Mouse (Mus musculus) G1E (cell line): Measurements from ENCODE around the gene Mlycd. TPM values are rescaled to one million over a fixed set of nuclear protein-coding genes. Genes with fewer than 3 reads are reported as not detected.
"Not testable (repeated sequence)": the region's sequence is repeated elsewhere in the genome, so short reads cannot be mapped to it uniquely, and the experiment has no call there.

Experiments
- ATAC-seq: 2 replicates; pipeline ENCODE4 v1.8.0; 2016; ENCODE audit warnings: mild to moderate bottlenecking; ENCODE audit not compliant: insufficient number of reproducible peaks, poor library complexity, low FRiP score, severe bottlenecking; ENCODE audit errors: extremely low read depth
- DNase-seq: peaks from one replicate; pipeline ENCODE4 v3.0.0; 2012; ENCODE audit warnings: low spot score
- H3K27me3 ChIP-seq: 2 replicates; pipeline ENCODE4 v1.6.1; 2012; ENCODE audit warnings: mild to moderate bottlenecking, low read length, inconsistent platforms; ENCODE audit not compliant: insufficient read depth
- H3K36me3 ChIP-seq: replicated peaks from 2 replicates; pipeline ENCODE3; 2012; ENCODE audit warnings: mild to moderate bottlenecking, inconsistent platforms
- H3K4me1 ChIP-seq: 2 replicates; pipeline ENCODE4 v1.6.1; 2012; ENCODE audit warnings: low read depth, low read length, inconsistent platforms, mixed read lengths; ENCODE audit not compliant: insufficient read depth
- H3K4me3 ChIP-seq: 2 replicates; pipeline ENCODE4 v1.5.1; 2012; ENCODE audit warnings: low read depth, mild to moderate bottlenecking, inconsistent platforms, low read length, moderate library complexity, mixed read lengths
- H3K9me3 ChIP-seq: replicated peaks from 2 replicates; pipeline ENCODE4 v1.6.1; 2012; ENCODE audit warnings: inconsistent platforms
- CTCF ChIP-seq: IDR thresholded peaks from 2 replicates; pipeline ENCODE4 v1.5.1; 2012; ENCODE audit warnings: low read depth, low read length, inconsistent platforms, mixed read lengths
- GATA1 ChIP-seq: IDR thresholded peaks from 2 replicates; pipeline ENCODE4 v1.6.1; 2012; ENCODE audit warnings: borderline replicate concordance, low read length, inconsistent platforms, mixed read lengths
- GATA2 ChIP-seq: IDR thresholded peaks from 2 replicates; pipeline ENCODE4 v1.6.1; 2012; ENCODE audit warnings: low read depth, low read length, inconsistent platforms, borderline replicate concordance
- POLR2AphosphoS5 ChIP-seq: IDR thresholded peaks from 2 replicates; pipeline ENCODE4 v1.6.1; 2012; ENCODE audit warnings: low read depth, low read length, inconsistent platforms; ENCODE audit not compliant: insufficient replicate concordance
- TAL1 ChIP-seq: conservative IDR thresholded peaks from 2 replicates; pipeline ENCODE4 v1.6.1; 2012; ENCODE audit warnings: low read depth, low read length, inconsistent platforms, mixed read lengths
- polyA plus RNA-seq: library from polyadenylated mRNA; stranded (reverse); fragments of >175 nt; gene quantifications from 2 replicates; pipeline ENCODE4 v1.2.3, GENCODE M21; 2012
- total RNA-seq, 2 experiments: library from RNA; stranded (forward) in 1 of 2; stranded (reverse) in 1 of 2; fragments of 200-1000 nt in 1 of 2; fragments of >200 nt in 1 of 2; fragmentation: Nextera tagmentation in 1 of 2; gene quantifications; 2 replicates each; pipeline ENCODE4 v1.2.3; 2014 to 2017

Gene Mlycd
- total and polyA plus RNA-seq, 3 experiments, result 4.1 to 16.7 (median 10.5) TPM

DNA sequence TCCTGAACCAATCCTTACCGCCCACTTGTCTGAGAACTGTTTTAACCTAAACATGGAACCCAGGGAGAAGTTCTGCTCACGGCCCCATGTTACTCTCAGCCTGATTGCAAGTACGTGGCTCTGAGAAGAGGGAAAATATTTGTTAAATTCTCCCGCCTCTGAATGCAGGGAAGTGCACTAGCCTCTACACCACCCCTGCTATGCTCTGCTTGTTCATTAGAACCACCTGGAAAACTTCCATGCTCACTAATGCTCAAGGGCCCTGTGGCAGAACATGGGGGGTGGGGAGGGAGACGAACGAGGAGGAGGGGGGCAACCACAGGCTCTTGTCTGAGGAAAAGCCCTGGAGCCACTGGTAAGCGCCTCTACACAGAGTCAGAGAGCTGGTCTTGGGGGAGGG lies 36.5 kb upstream of the Mlycd start:
- H3K4me3 ChIP-seq, result no peak overlapping the region
- no peaks in the 10 kb centered on the region for H3K9me3 ChIP-seq
- DNase-seq (no peak), ATAC-seq (no peak)
- no peaks in the 10 kb centered on the region for H3K36me3 ChIP-seq
- TF ChIP-seq TAL1 (no peak), CTCF (no peak), GATA1 (no peak), POLR2AphosphoS5 (no peak), GATA2 (no peak)
- no peaks in the 10 kb centered on the region; the same call in 1 of the 2 replicates for H3K27me3 ChIP-seq
- peaks cover 12% of the 10 kb centered on the region for H3K4me1 ChIP-seq

GRCm38 (mm10) chr8:119358836-119359235 lies 35.8 kb upstream of the Mlycd start:
- Histone ChIP-seq H3K36me3 (no peaks in the 10 kb centered on the region), H3K4me1 (peaks cover 6% of the 10 kb centered on the region; the same call in 1 of the 2 replicates), H3K9me3 (no peaks in the 10 kb centered on the region), H3K27me3 (no peaks in the 10 kb centered on the region; the same call in 1 of the 2 replicates), H3K4me3 (no peak overlapping the region)
- peak; percentile 60 for ATAC-seq
- no peak for DNase-seq
- peak; percentile 70 for TF ChIP-seq CTCF
- no peak for TF ChIP-seq TAL1

DNA sequence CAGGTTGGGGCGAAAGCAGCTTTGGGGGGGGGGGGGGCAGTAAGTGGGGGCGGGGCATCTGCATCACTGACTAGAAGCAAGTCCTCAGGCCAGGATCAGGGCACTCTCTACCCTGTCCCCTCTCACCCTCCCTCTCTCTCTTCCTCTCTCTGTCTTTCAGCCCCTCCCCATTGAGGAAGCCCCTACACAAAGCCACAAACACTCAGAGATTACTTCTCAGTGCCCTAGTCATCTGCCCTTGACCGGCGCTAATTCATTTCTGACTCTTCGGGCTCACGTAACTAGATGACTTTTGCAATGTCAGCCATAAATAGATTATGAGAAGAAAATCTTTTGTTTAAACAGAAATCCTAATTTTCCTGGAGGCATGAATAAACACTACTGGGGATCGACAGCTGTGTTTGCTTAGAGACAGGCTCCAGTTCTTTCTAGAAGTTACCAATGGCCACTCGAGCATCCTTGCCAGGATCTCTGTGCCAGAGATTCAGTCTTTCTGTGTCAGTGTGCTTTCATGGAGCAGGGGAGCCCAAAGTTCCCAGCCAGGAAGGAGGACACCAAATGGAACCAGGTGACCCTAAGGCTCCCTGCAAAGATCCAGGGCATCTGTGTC lies 33.9 kb upstream of the Mlycd start:
- H3K4me1 ChIP-seq, result no peaks in the 10 kb centered on the region
- H3K27me3 ChIP-seq, result no peaks in the 10 kb centered on the region; the same call in 1 of the 2 replicates
- DNase-seq (no peak), ATAC-seq (no peak)
- no peak for TF ChIP-seq GATA2
- TF ChIP-seq TAL1, result no peak
- TF ChIP-seq POLR2AphosphoS5, result no peak
- no peak for TF ChIP-seq CTCF
- no peak for TF ChIP-seq GATA1
- H3K9me3 ChIP-seq, result no peaks in the 10 kb centered on the region
- H3K4me3 ChIP-seq, result no peak overlapping the region
- H3K36me3 ChIP-seq, result no peaks in the 10 kb centered on the region

DNA sequence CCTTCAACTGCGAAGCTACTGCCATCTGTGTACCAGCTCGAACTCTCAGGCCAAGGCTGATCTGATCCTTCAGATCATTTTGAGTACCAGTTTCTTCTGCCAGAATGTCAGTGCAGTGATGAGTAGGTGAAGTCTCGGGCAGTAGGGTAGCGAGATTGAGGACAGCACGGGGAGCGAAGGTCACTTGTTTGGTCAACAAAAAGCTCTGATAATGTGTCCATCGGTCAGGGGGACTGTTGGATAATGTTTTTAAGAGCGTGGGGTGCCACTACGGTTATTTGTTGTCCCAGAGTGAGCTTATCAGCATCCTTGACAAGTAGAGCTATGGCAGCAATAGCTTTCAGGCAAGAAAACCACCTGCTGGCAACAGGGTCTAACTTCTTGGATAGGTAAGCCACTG lies 20.0 kb upstream of the Mlycd start:
- not testable (repeated sequence) for H3K36me3 ChIP-seq, H3K4me3 ChIP-seq, ATAC-seq, H3K27me3 ChIP-seq, H3K4me1 ChIP-seq, H3K9me3 ChIP-seq, DNase-seq

- ATAC-seq (no peak), DNase-seq (no peak)
- TF ChIP-seq TAL1, result no peak
- no peak for TF ChIP-seq GATA1
- TF ChIP-seq GATA2, result no peak
- no peak for TF ChIP-seq CTCF
- TF ChIP-seq POLR2AphosphoS5, result no peak
- H3K9me3 ChIP-seq, result no peaks in the 10 kb centered on the region
- H3K27me3 ChIP-seq, result 0 out of 2 replicates have a peak, but pooled peaks cover 2% of the 10 kb centered on the region
- H3K4me3 ChIP-seq, result no peak overlapping the region
- H3K4me1 ChIP-seq, result no peaks in the 10 kb centered on the region
- no peaks in the 10 kb centered on the region for H3K36me3 ChIP-seq
Measured at GRCm38 (mm10) chr8:119378476-119378875, 16.2 kb upstream of the Mlycd start.

- H3K9me3 ChIP-seq, result no peaks in the 10 kb centered on the region
- DNase-seq (no peak), ATAC-seq (no peak; the same call in 1 of the 2 replicates)
Measured at GRCm38 (mm10) chr8:119380619-119381018, 14.1 kb upstream of the Mlycd start.

GRCm38 (mm10) chr8:119384478-119384877 lies 10.2 kb upstream of the Mlycd start:
- Histone ChIP-seq H3K27me3 (peaks cover 5% of the 10 kb centered on the region), H3K36me3 (no peaks in the 10 kb centered on the region), H3K4me1 (peaks cover 3% of the 10 kb centered on the region; the same call in 1 of the 2 replicates), H3K4me3 (no peak overlapping the region), H3K9me3 (no peaks in the 10 kb centered on the region)
- TF ChIP-seq POLR2AphosphoS5 (no peak), GATA1 (no peak), CTCF (peak; percentile 47; the same call in 1 of the 2 replicates)
- peak; percentile 22 for DNase-seq
- ATAC-seq, result no peak

More at GRCm38 (mm10) chr8:119380619-119381018, 14.1 kb upstream of the Mlycd start:
- peaks cover 3% of the 10 kb centered on the region; the same call in 1 of the 2 replicates for H3K4me1 ChIP-seq
- TF ChIP-seq POLR2AphosphoS5, result no peak
- TF ChIP-seq CTCF, result peak; percentile 50
- TF ChIP-seq TAL1, result no peak
- H3K4me3 ChIP-seq, result no peak overlapping the region
- 0 out of 2 replicates have a peak, but pooled peaks cover 2% of the 10 kb centered on the region for H3K27me3 ChIP-seq
- H3K36me3 ChIP-seq, result no peaks in the 10 kb centered on the region
